Mouse (Mus musculus): ENCODE measurements at regions not wholly inside any gene's neighbourhood (a gene's known extent, or its start where the extent isn't known, plus 50 kb on each side); places are given as distances from the start of the nearest gene placed in this dataset.

- TF ChIP-seq CTCF (IDR thresholded peaks at IDR 0.05; ENCODE audit: extremely low read depth, insufficient read depth, insufficient read length, insufficient replicate concordance): no peak
- TF ChIP-seq POLR2A (IDR thresholded peaks at IDR 0.05; ENCODE audit: low read depth, low read length): no peak
These were observed 579.5 kb downstream of the Insc start for GRCm38 (mm10) chr7:115322989-115323388.
